ENCODE assay signal across 8 mouse cellular contexts in genomic region chr10:58498516-58498915, GRCm38 (mm10). TPM values are rescaled to one million over a fixed set of nuclear protein-coding genes. Genes with fewer than 3 reads are reported as not detected.
DNase-seq lines count a peak whose midpoint lies in the region; ATAC-seq and TF ChIP-seq lines count a peak whose summit lies in the region.

No protein-coding gene starts in this region.

- no peak for TF ChIP-seq POLR2A in myocyte (IDR thresholded peaks at IDR 0.05; ENCODE audit: insufficient read length, low read depth)

- 56% methylated on average over 2 of the region's 2 CpGs for WGBS in kidney, embryonic 14.5 days
- WGBS in embryonic facial prominence, embryonic 10.5 days, result 72% methylated on average over 2 of the region's 2 CpGs
- WGBS in intestine, embryonic 16.5 days, result 61% methylated on average over 2 of the region's 2 CpGs

- peak overlapping the region; percentile 70; the same call in 1 of the 2 replicates for H3K9ac ChIP-seq in kidney, embryonic 14.5 days (ENCODE audit: low read depth, low read length)
- peak overlapping the region; percentile 78 for H3K9ac ChIP-seq in intestine, embryonic 16.5 days (ENCODE audit: low read depth, low read length)

- no peaks in the 10 kb centered on the region for H3K27me3 ChIP-seq in kidney, embryonic 14.5 days (ENCODE audit: control insufficient read depth, insufficient read depth, low read length)
- H3K27me3 ChIP-seq in embryonic facial prominence, embryonic 10.5 days (replicated peaks; ENCODE audit: low read depth, poor library complexity, severe bottlenecking), result no peaks in the 10 kb centered on the region
- H3K27me3 ChIP-seq in intestine, embryonic 16.5 days (replicated peaks; ENCODE audit: control insufficient read depth, insufficient read depth, low read length), result no peaks in the 10 kb centered on the region
- no peaks in the 10 kb centered on the region for H3K27me3 ChIP-seq in myocyte (ENCODE audit: control insufficient read depth, insufficient read depth, insufficient read length)

- H3K27ac ChIP-seq in kidney, embryonic 14.5 days (ENCODE audit: low read depth, low read length), result 0 out of 2 replicates have a peak overlapping the region, but pooled peaks have one; percentile 87
- peak overlapping the region; percentile 92 for H3K27ac ChIP-seq in embryonic facial prominence, embryonic 10.5 days (replicated peaks)
- H3K27ac ChIP-seq in intestine, embryonic 16.5 days (ENCODE audit: low read length), result peak overlapping the region; percentile 90; the same call in 1 of the 2 replicates

- no peaks in the 10 kb centered on the region for H3K79me2 ChIP-seq in myocyte (ENCODE audit: control insufficient read depth, insufficient read depth)

- no peak for ATAC-seq in kidney, embryonic 14.5 days (ENCODE audit: low FRiP score, low TSS enrichment)
- no peak for ATAC-seq in intestine, embryonic 16.5 days

- H3K4me2 ChIP-seq in kidney, embryonic 14.5 days (replicated peaks; ENCODE audit: low read depth, low read length), result peak overlapping the region; percentile 55
- peak overlapping the region; percentile 64 for H3K4me2 ChIP-seq in intestine, embryonic 16.5 days (ENCODE audit: low read depth, low read length)
- H3K4me2 ChIP-seq in myocyte (ENCODE audit: low read depth), result peak overlapping the region; percentile 69

- H3ac ChIP-seq in myocyte (ENCODE audit: control insufficient read depth, insufficient read length), result peak overlapping the region; percentile 30

- 0 out of 2 replicates have a peak, but pooled peaks cover 7% of the 10 kb centered on the region for H3K4me1 ChIP-seq in kidney, embryonic 14.5 days (ENCODE audit: control insufficient read depth, insufficient read depth, low read length)
- peaks cover 12% of the 10 kb centered on the region for H3K4me1 ChIP-seq in embryonic facial prominence, embryonic 10.5 days
- H3K4me1 ChIP-seq in intestine, embryonic 16.5 days (ENCODE audit: control insufficient read depth, insufficient read depth, low read length), result 0 out of 2 replicates have a peak, but pooled peaks cover 3% of the 10 kb centered on the region

- H3K4me3 ChIP-seq in kidney, embryonic 14.5 days (ENCODE audit: low read length), result peak overlapping the region; percentile 64
- H3K4me3 ChIP-seq in embryonic facial prominence, embryonic 10.5 days, result peak overlapping the region; percentile 81
- peak overlapping the region; percentile 77 for H3K4me3 ChIP-seq in intestine, embryonic 16.5 days (ENCODE audit: low read length)
- peak overlapping the region; percentile 56 for H3K4me3 ChIP-seq in myocyte

- peaks cover 17% of the 10 kb centered on the region for H3K36me3 ChIP-seq in kidney, embryonic 14.5 days (ENCODE audit: control insufficient read depth, insufficient read depth, low read length)
- H3K36me3 ChIP-seq in embryonic facial prominence, embryonic 10.5 days (replicated peaks), result peaks cover 35% of the 10 kb centered on the region
- 0 out of 2 replicates have a peak, but pooled peaks cover 3% of the 10 kb centered on the region for H3K36me3 ChIP-seq in intestine, embryonic 16.5 days (ENCODE audit: control insufficient read depth, insufficient read depth, low read length)
- peaks cover 13% of the 10 kb centered on the region for H3K36me3 ChIP-seq in myocyte (ENCODE audit: control insufficient read depth, insufficient read depth)

- no peak for DNase-seq in kidney, postnatal 10 days
- DNase-seq in embryonic facial prominence, embryonic 10.5 days (ENCODE audit: low spot score), result no peak
- DNase-seq in layer of hippocampus, adult 9-11 months, result no peak
- DNase-seq in layer of hippocampus, postnatal 10 days (ENCODE audit: low spot score in 2 of 2), result no peak
- DNase-seq in urinary bladder, postnatal 10 days (ENCODE audit: low spot score), result no peak

- no peaks in the 10 kb centered on the region for H3K9me3 ChIP-seq in kidney, embryonic 14.5 days (ENCODE audit: control insufficient read depth, low read length)
- H3K9me3 ChIP-seq in embryonic facial prominence, embryonic 10.5 days, result no peaks in the 10 kb centered on the region
- H3K9me3 ChIP-seq in intestine, embryonic 16.5 days (ENCODE audit: control insufficient read depth, low read length), result no peaks in the 10 kb centered on the region

TF ChIP-seq in myocyte, 11 proteins besides CTCF, POLR2A, EP300 and RAD21:
- TF ChIP-seq USF1 (IDR thresholded peaks at IDR 0.05; ENCODE audit: low read depth) (no peak), REST (IDR thresholded peaks at IDR 0.05; ENCODE audit: insufficient read depth, insufficient read length) (no peak), MYOD1 (IDR thresholded peaks at IDR 0.05; ENCODE audit: control insufficient read depth in 1 of 3, insufficient read length in 2 of 3, low read depth in 2 of 3) (no peak), CEBPB (IDR thresholded peaks at IDR 0.05; ENCODE audit: insufficient read depth, poor library complexity, severe bottlenecking) (no peak), POLR2AphosphoS2 (IDR thresholded peaks at IDR 0.05; ENCODE audit: insufficient read length, low read depth) (no peak), MAX (IDR thresholded peaks at IDR 0.05; ENCODE audit: low read depth) (no peak), MYOG (IDR thresholded peaks at IDR 0.05; ENCODE audit: control insufficient read depth in 1 of 3, insufficient read depth in 1 of 3, insufficient read length in 2 of 3, low read depth in 2 of 3) (no peak), TCF12 (IDR thresholded peaks at IDR 0.05; ENCODE audit: insufficient read depth, poor library complexity, severe bottlenecking) (no peak), SRF (IDR thresholded peaks at IDR 0.05; ENCODE audit: control insufficient read depth, insufficient read length, low read depth) (no peak), E2F4 (IDR thresholded peaks at IDR 0.05; ENCODE audit: insufficient read depth) (no peak), TCF3 (IDR thresholded peaks at IDR 0.05; ENCODE audit: insufficient read length, low read depth) (no peak)
TF ChIP-seq in myocyte: peak in this region for 0.

RNA-seq across cellular contexts. Expression of gene Ccdc138, which starts 0.8 kb away (rescaled TPM):
- polyA plus RNA-seq in kidney, embryonic 14.5 days (2014; fragmentation: Nextera tagmentation; extraction: Ambion mirVana), result 10.8 and 12.0 TPM in 2 replicates
- polyA plus RNA-seq in embryonic facial prominence, embryonic 10.5 days (2016; fragmentation: Nextera tagmentation; extraction: Ambion mirVana), result 11.5 and 13.3 TPM in 2 replicates
- 5.7 and 6.4 TPM in 2 replicates for polyA plus RNA-seq in intestine, embryonic 16.5 days (2015; fragmentation: Nextera tagmentation; extraction: Ambion mirVana)
- 0.44 TPM for polyA plus RNA-seq in myocyte (2012; fragmentation: generic; extraction: Trizol)
- total RNA-seq in layer of hippocampus, postnatal 10 days (2021), result 1 to 10 TPM; 6.2 to 7.8 TPM

RNA-seq across cellular contexts. Expression of gene Ranbp2, which starts 51.8 kb away (rescaled TPM):
- polyA plus RNA-seq in kidney, embryonic 14.5 days (2014; fragmentation: Nextera tagmentation; extraction: Ambion mirVana), result 26.2 and 48.2 TPM in 2 replicates
- polyA plus RNA-seq in embryonic facial prominence, embryonic 10.5 days (2016; fragmentation: Nextera tagmentation; extraction: Ambion mirVana), result 27.0 and 28.2 TPM in 2 replicates
- 13.4 and 14.2 TPM in 2 replicates for polyA plus RNA-seq in intestine, embryonic 16.5 days (2015; fragmentation: Nextera tagmentation; extraction: Ambion mirVana)
- polyA plus RNA-seq in myocyte (2012; fragmentation: generic; extraction: Trizol), result 7.8 TPM
- 10 to 100 TPM; 63.9 to 65.9 TPM for total RNA-seq in layer of hippocampus, postnatal 10 days (2021)
